Mouse (Mus musculus): ENCODE data around the gene Epor. TPM values are rescaled to one million over a fixed set of nuclear protein-coding genes. Genes with fewer than 3 reads are reported as not detected.

Epor gene
- total and polyA plus RNA-seq, 3 experiments: 192 to 440 TPM; not detected in 1

- TF ChIP-seq NELFE (IDR thresholded peaks at IDR 0.05; ENCODE audit: low read depth, low read length): peak; percentile 100
- TF ChIP-seq MEF2A (IDR thresholded peaks at IDR 0.05; ENCODE audit: extremely low read depth, insufficient replicate concordance, low read depth, low read length, poor library complexity, severe bottlenecking): no peak
- peak; percentile 53 for TF ChIP-seq TCF12 (IDR thresholded peaks at IDR 0.05; ENCODE audit: low read depth, low read length)
- TF ChIP-seq MYC (IDR thresholded peaks at IDR 0.05; ENCODE audit: low read depth, low read length): peak; percentile 99
- TF ChIP-seq ZMIZ1 (IDR thresholded peaks at IDR 0.05; ENCODE audit: low read depth, low read length): peak; percentile 96
- TF ChIP-seq POLR2A (IDR thresholded peaks at IDR 0.05; ENCODE audit: control insufficient read depth in 1 of 2, insufficient read depth in 1 of 2, low read depth in 1 of 2, low read length in 2 of 2, poor library complexity in 1 of 2): peak; percentile 96 to 100
- TF ChIP-seq RAD21 (IDR thresholded peaks at IDR 0.05; ENCODE audit: low read depth, low read length): no peak
- TF ChIP-seq MAFK (IDR thresholded peaks at IDR 0.05; ENCODE audit: borderline replicate concordance, low read depth, low read length): no peak
- TF ChIP-seq NRF1 (IDR thresholded peaks at IDR 0.05; ENCODE audit: insufficient read depth, low read depth, low read length, poor library complexity, severe bottlenecking): peak; percentile 83
- TF ChIP-seq USF1 (IDR thresholded peaks at IDR 0.05; ENCODE audit: low read depth, low read length): peak; percentile 98
- no peak for TF ChIP-seq TAL1 (IDR thresholded peaks at IDR 0.05; ENCODE audit: low read length)
- TF ChIP-seq GABPA (IDR thresholded peaks at IDR 0.05; ENCODE audit: low read depth, low read length): peak; percentile 55; the same call in 1 of the 2 replicates
- peak; percentile 97 for TF ChIP-seq POLR2AphosphoS2 (IDR thresholded peaks at IDR 0.05; ENCODE audit: low read length)
- no peak for TF ChIP-seq JUND (IDR thresholded peaks at IDR 0.05; ENCODE audit: low read depth, low read length)
- TF ChIP-seq CHD1 (IDR thresholded peaks at IDR 0.05; ENCODE audit: low read depth, low read length): no peak
- peak in 1 of 3 experiments; percentile 9; a peak in 1 of 6 replicates for TF ChIP-seq CTCF (IDR thresholded peaks at IDR 0.05 in 2 of 3, conservative IDR thresholded peaks at IDR 0.05 in 1 of 3; ENCODE audit: control insufficient read depth in 1 of 3, insufficient read depth in 1 of 3, low read depth in 2 of 3, low read length in 3 of 3, poor library complexity in 1 of 3, severe bottlenecking in 1 of 3)
- TF ChIP-seq BHLHE40 (IDR thresholded peaks at IDR 0.05; ENCODE audit: borderline replicate concordance, low read depth, low read length): peak; percentile 78; the same call in 1 of the 2 replicates
These were observed 39.2 kb upstream of the Epor start, which contains the start of the genes Ccdc151 and Prkcsh (continued) for GRCm38 (mm10) chr9:22002194-22003162.

GRCm38 (mm10) chr9:22001633-22002032, 38.3 kb upstream of the Epor start:
- no peak overlapping the region for H3K27ac ChIP-seq (ENCODE audit: control insufficient read depth, low read depth, low read length)
- H3K9me3 ChIP-seq (replicated peaks; ENCODE audit: insufficient read depth, low read length): no peaks in the 10 kb centered on the region
- H3K4me3 ChIP-seq (ENCODE audit: control insufficient read depth in 1 of 2, insufficient read depth in 1 of 2, low read depth in 2 of 2, low read length in 2 of 2): no peak overlapping the region
- peaks cover 26% of the 10 kb centered on the region for H3K79me2 ChIP-seq (ENCODE audit: control insufficient read depth, insufficient read depth, low read length, poor library complexity)
- peaks cover 0 to 4% of the 10 kb centered on the region in 2 experiments; a peak in 2 of 4 replicates for H3K27me3 ChIP-seq (ENCODE audit: control insufficient read depth in 1 of 2, insufficient read depth in 2 of 2, low read length in 2 of 2)
- DNase-seq (ENCODE audit: low read depth, low spot score): no peak
- TF ChIP-seq USF2 (IDR thresholded peaks at IDR 0.05; ENCODE audit: borderline replicate concordance in 1 of 2, insufficient read depth in 1 of 2, low read depth in 1 of 2, low read length in 2 of 2) (no peak), ZMIZ1 (IDR thresholded peaks at IDR 0.05; ENCODE audit: low read depth, low read length) (no peak), CHD2 (IDR thresholded peaks at IDR 0.05; ENCODE audit: low read length) (no peak), ZC3H11A (IDR thresholded peaks at IDR 0.05; ENCODE audit: low read depth, low read length) (no peak), CHD1 (IDR thresholded peaks at IDR 0.05; ENCODE audit: low read depth, low read length) (no peak), NELFE (IDR thresholded peaks at IDR 0.05; ENCODE audit: low read depth, low read length) (no peak), TCF12 (IDR thresholded peaks at IDR 0.05; ENCODE audit: low read depth, low read length) (no peak), MAFK (IDR thresholded peaks at IDR 0.05; ENCODE audit: borderline replicate concordance, low read depth, low read length) (no peak), E2F4 (IDR thresholded peaks at IDR 0.05; ENCODE audit: borderline replicate concordance, low read depth, low read length) (no peak), ZNF384 (IDR thresholded peaks at IDR 0.05; ENCODE audit: low read depth, low read length) (no peak), POLR2AphosphoS5 (IDR thresholded peaks at IDR 0.05; ENCODE audit: borderline replicate concordance, low read depth, low read length) (no peak), MAZ (IDR thresholded peaks at IDR 0.05; ENCODE audit: low read depth, low read length) (no peak), HCFC1 (IDR thresholded peaks at IDR 0.05; ENCODE audit: low read depth, low read length) (no peak; the same call in 1 of the 2 replicates), SIN3A (IDR thresholded peaks at IDR 0.05; ENCODE audit: low read length) (no peak), TBP (IDR thresholded peaks at IDR 0.05; ENCODE audit: low read depth, low read length) (no peak), GABPA (IDR thresholded peaks at IDR 0.05; ENCODE audit: low read depth, low read length) (no peak), SMC3 (IDR thresholded peaks at IDR 0.05; ENCODE audit: low read depth, low read length) (no peak), KAT2A (conservative IDR thresholded peaks at IDR 0.05; ENCODE audit: low read depth, low read length) (no peak), USF1 (IDR thresholded peaks at IDR 0.05; ENCODE audit: low read depth, low read length) (no peak)
- H3K9ac ChIP-seq (ENCODE audit: control insufficient read depth, low read depth, low read length, poor library complexity, severe bottlenecking): no peak overlapping the region
- H3K4me1 ChIP-seq (ENCODE audit: control insufficient read depth in 1 of 2, insufficient read depth in 2 of 2, low read length in 2 of 2): peaks cover 3 to 22% of the 10 kb centered on the region in 2 experiments
- H3K36me3 ChIP-seq (ENCODE audit: control insufficient read depth in 1 of 2, insufficient read depth in 2 of 2, low read length in 2 of 2): peaks cover 8 to 22% of the 10 kb centered on the region in 2 experiments
